8 mouse cellular contexts compared by ENCODE assay signal in genomic region chr13:51314541-51314977, GRCm38 (mm10).
DNase-seq lines count a peak whose midpoint lies in the region; ATAC-seq and TF ChIP-seq lines count a peak whose summit lies in the region.

No protein-coding gene starts in this region.

- H3K27ac ChIP-seq in stomach, postnatal 0 days (replicated peaks): 0 out of 2 replicates have a peak overlapping the region, but pooled peaks have one; percentile 18

- 25% methylated on average over 5 of the region's 5 CpGs for whole genome bisulfite sequencing in stomach, postnatal 0 days

- TF ChIP-seq EP300 in stomach, postnatal 0 days (optimal IDR thresholded peaks at IDR 0.05): no peak

- peak; percentile 44 for ATAC-seq in granulocyte monocyte progenitor cell, adult 5-6 weeks (replicated peaks; ENCODE audit: poor library complexity, severe bottlenecking)
- no peak for ATAC-seq in stomach, postnatal 0 days (ENCODE audit: low FRiP score, low TSS enrichment)

- no peaks in the 10 kb centered on the region; the same call in 1 of the 2 replicates for H3K4me1 ChIP-seq in stomach, postnatal 0 days (replicated peaks; ENCODE audit: control insufficient read depth, insufficient read depth)

- no peak for TF ChIP-seq CTCF in stomach, postnatal 0 days (IDR thresholded peaks at IDR 0.05; ENCODE audit: low read depth)

- no peak overlapping the region for H3K4me2 ChIP-seq in stomach, postnatal 0 days (replicated peaks; ENCODE audit: low read depth)

- H3K27me3 ChIP-seq in stomach, postnatal 0 days (ENCODE audit: control insufficient read depth, insufficient read depth, low read length): no peaks in the 10 kb centered on the region

- peak; percentile 45 for DNase-seq in adrenal gland, postnatal 14 days
- no peak for DNase-seq in adrenal gland, postnatal 4 days (ENCODE audit: low spot score in 2 of 2)
- peak; percentile 94 for DNase-seq in embryo, embryonic 10.5 days (ENCODE audit: low spot score)
- peak; percentile 93 for DNase-seq in hindlimb bud, embryonic 11.5 days (ENCODE audit: extremely low spot score, low read depth, low spot score)
- peak; percentile 45 for DNase-seq in lung, postnatal 25 days (ENCODE audit: low spot score)
- no peak for DNase-seq in stomach, postnatal 0 days (ENCODE audit: low spot score)
- no peak for DNase-seq in urinary bladder, postnatal 10 days (ENCODE audit: low spot score)

- H3K9ac ChIP-seq in stomach, postnatal 0 days (ENCODE audit: low read length): no peak overlapping the region

- no peaks in the 10 kb centered on the region for H3K36me3 ChIP-seq in stomach, postnatal 0 days (ENCODE audit: control insufficient read depth, insufficient read depth, low read length)

- no peaks in the 10 kb centered on the region for H3K9me3 ChIP-seq in stomach, postnatal 0 days (ENCODE audit: control insufficient read depth, low read length)

- no peak overlapping the region for H3K4me3 ChIP-seq in stomach, postnatal 0 days (ENCODE audit: low read depth, low read length)

Comparison
In these comparisons a context has a peak if more than half of its experiments do, and no peak if none do; other contexts are left out.
1. DNase-seq: peak in adrenal gland, postnatal 14 days (single experiment), embryo, embryonic 10.5 days (single experiment), hindlimb bud, embryonic 11.5 days (single experiment) and lung, postnatal 25 days (single experiment); none in adrenal gland, postnatal 4 days (0 of 2), stomach, postnatal 0 days (single experiment) and urinary bladder, postnatal 10 days (single experiment).